Mouse (Mus musculus) heart, embryonic 14.5 days (tissue): ENCODE data around the gene Spata5. TPM values are rescaled to one million over a fixed set of nuclear protein-coding genes. Genes with fewer than 3 reads are reported as not detected.

ENCODE experiments used
- ATAC-seq: fragments of 200-750 bp; cut with Nextera tagmentation; 2 replicates; pipeline ENCODE4 v1.8.0; 2017; ENCODE audit warnings: low read depth, moderate TSS enrichment; ENCODE audit not compliant: insufficient number of reproducible peaks, insufficient read depth, low FRiP score
- H3K27ac ChIP-seq, 2 experiments: fragments of 200-500 bp in 1 of 2; fragments of 300-500 bp in 1 of 2; sonication (generic) in 1 of 2; replicated peaks in 1 of 2; 2 replicates each; pipeline ENCODE4 v1.5.1; 2012 to 2014; ENCODE audit warnings: low read depth in 2 of 2, low read length in 2 of 2, control low read depth in 1 of 2, mild to moderate bottlenecking in 1 of 2, mixed read lengths in 1 of 2; ENCODE audit not compliant: control insufficient read depth in 1 of 2, insufficient read depth in 1 of 2
- H3K27me3 ChIP-seq: fragments of 300-500 bp; sonication (generic); 2 replicates; pipeline ENCODE4 v1.6.1; 2014; ENCODE audit warnings: mild to moderate bottlenecking, low read length, control low read depth; ENCODE audit not compliant: control insufficient read depth, insufficient read depth
- H3K36me3 ChIP-seq: fragments of 300-500 bp; sonication (generic); 2 replicates; pipeline ENCODE4 v1.6.1; 2014; ENCODE audit warnings: mild to moderate bottlenecking, control low read depth, low read length, mixed read lengths; ENCODE audit not compliant: control insufficient read depth, insufficient read depth
- H3K4me1 ChIP-seq, 2 experiments: fragments of 200-500 bp in 1 of 2; fragments of 300-500 bp in 1 of 2; sonication (generic) in 1 of 2; 2 replicates each; pipeline ENCODE4 v1.6.1; 2012 to 2014; ENCODE audit warnings: low read length in 2 of 2, control low read depth in 1 of 2, mixed read lengths in 1 of 2; ENCODE audit not compliant: control insufficient read depth in 2 of 2, insufficient read depth in 2 of 2
- H3K4me2 ChIP-seq: fragments of 300-500 bp; sonication (generic); 2 replicates; pipeline ENCODE4 v1.6.1; 2014; ENCODE audit warnings: mild to moderate bottlenecking, low read length
- H3K4me3 ChIP-seq, 2 experiments: fragments of 200-500 bp in 1 of 2; fragments of 300-500 bp in 1 of 2; sonication (generic) in 1 of 2; 2 replicates each; pipeline ENCODE4 v1.5.1; 2012 to 2014; ENCODE audit warnings: low read length in 2 of 2, mild to moderate bottlenecking in 2 of 2, control low read depth in 1 of 2, low read depth in 1 of 2, moderate library complexity in 1 of 2; ENCODE audit not compliant: control insufficient read depth in 1 of 2, insufficient read depth in 1 of 2
- H3K9ac ChIP-seq: fragments of 300-500 bp; sonication (generic); 2 replicates; pipeline ENCODE4 v1.6.1; 2014; ENCODE audit warnings: mild to moderate bottlenecking, low read length
- H3K9me3 ChIP-seq: fragments of 300-500 bp; sonication (generic); 2 replicates; pipeline ENCODE4 v1.6.1; 2016; ENCODE audit warnings: low read length, control low read depth; ENCODE audit not compliant: control insufficient read depth
- WGBS: fragments of 180-500 bp; shearing (Covaris S2); extraction: QIAGEN DNeasy Blood & Tissue Kit; methylation state at CpG from one replicate; pipeline ENCODE4 v1.1.7; 2014; 5-methylcytosine and 5-hydroxymethylcytosine counted together
- polyA plus RNA-seq: library from polyadenylated mRNA; unstranded; fragments of >200 nt; fragmentation: Nextera tagmentation; extraction: Ambion mirVana; gene quantifications from 2 replicates; pipeline ENCODE4 v1.2.1, GENCODE M21; 2014

The Spata5 gene
- polyA plus RNA-seq, 1 experiment from 2014 or later = 19.7 TPM

DNA sequence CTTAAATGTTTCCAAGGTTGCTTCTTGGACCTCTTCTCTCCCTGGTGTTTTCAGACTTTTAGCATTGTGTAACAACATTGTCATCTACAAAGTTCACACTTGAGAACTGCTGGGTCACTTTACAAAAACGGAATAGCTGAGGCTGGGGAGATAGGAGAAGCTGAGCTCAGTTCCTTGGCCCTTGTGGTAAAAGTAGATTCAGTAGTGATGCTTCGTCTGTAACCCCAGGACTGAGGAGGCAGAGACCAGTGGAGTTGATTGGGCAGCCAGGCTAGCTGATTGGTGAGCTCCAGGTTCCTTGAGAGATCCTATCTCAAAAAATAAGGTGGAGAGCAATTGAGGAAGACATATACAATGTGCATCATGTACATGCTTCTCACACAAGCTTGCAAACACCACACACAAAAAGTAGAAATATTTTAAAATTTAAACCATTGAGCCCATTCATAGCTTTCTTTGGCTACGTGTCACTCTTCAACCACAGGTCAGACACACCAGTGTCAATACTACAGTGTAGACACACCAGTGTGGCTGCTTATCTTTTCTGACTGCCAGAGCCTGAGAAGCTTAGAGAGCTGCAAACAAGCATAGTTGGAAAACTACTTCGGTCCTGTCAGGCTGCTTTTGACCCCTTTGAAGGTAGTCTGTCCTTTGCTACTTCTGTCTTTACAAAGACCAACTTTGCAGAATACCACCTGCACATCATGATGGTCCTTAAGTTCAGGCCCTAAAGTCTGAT lies 138.2 kb downstream of the Spata5 start:
- 39% methylated on average over 4 of the region's 4 CpGs for WGBS
- no peak overlapping the region for H3K4me3 ChIP-seq
- peaks cover 7 to 22% of the 10 kb centered on the region in 2 experiments for H3K4me1 ChIP-seq
- H3K4me2 ChIP-seq = no peak overlapping the region
- H3K27ac ChIP-seq = peak overlapping the region; percentile 49 to 62; a peak in 3 of 4 replicates
- H3K36me3 ChIP-seq = no peaks in the 10 kb centered on the region
- H3K9ac ChIP-seq = no peak overlapping the region
- no peaks in the 10 kb centered on the region for H3K27me3 ChIP-seq
- no peak for ATAC-seq
- H3K9me3 ChIP-seq = no peaks in the 10 kb centered on the region

DNA sequence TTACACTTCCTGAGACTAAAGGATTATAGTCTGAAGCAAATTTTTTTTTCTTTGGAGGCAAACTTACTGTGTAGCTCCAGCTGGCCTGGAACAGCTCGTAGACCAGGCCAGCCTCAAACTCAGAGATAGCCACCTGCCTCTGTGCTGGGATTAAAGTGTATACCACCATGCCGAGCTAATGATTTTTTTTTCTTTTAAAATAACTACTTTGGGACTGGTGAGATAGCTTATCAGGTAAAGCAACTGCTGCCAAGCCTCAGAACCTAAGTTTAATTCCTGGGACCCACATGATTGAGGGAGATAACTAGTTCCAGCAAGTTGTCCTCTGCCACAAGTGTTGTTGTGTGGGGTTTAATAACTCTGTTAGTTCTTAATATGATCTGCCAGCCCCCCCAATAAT lies 139.6 kb downstream of the Spata5 start:
- Histone ChIP-seq H3K36me3 (no peaks in the 10 kb centered on the region), H3K27ac (no peak overlapping the region), H3K9ac (no peak overlapping the region), H3K4me3 (no peak overlapping the region), H3K4me2 (no peak overlapping the region), H3K27me3 (no peaks in the 10 kb centered on the region), H3K4me1 (peaks cover 7 to 22% of the 10 kb centered on the region in 2 experiments), H3K9me3 (no peaks in the 10 kb centered on the region)
- ATAC-seq = no peak
- 57% methylated on average over 2 of the region's 2 CpGs for WGBS

DNA sequence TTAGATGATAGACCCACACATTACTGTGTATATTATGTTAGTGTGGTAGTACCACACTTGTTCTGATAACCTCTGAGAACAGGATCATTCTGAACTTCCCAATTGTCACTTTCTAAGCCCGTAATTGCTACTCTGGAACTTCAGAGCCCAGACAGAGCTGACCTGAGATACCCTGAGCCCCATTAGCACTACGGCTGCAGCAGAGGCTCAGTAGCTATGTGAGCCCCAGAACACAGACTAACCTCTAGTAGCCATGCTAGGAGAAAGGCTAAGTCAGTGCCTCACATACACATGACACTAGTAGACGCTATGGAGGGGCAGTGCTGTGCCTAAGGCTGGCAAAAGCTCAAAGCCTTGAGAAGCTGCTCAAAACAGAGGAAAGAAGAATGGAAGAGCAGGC lies 141.8 kb downstream of the Spata5 start:
- Histone ChIP-seq H3K9me3 (no peaks in the 10 kb centered on the region), H3K27me3 (no peaks in the 10 kb centered on the region), H3K4me2 (no peak overlapping the region), H3K4me1 (peaks cover 4 to 17% of the 10 kb centered on the region in 2 experiments), H3K27ac (no peak overlapping the region), H3K36me3 (no peaks in the 10 kb centered on the region), H3K4me3 (no peak overlapping the region), H3K9ac (no peak overlapping the region)
- ATAC-seq = no peak
- 84% methylated on average over 3 of the region's 3 CpGs for WGBS

DNA sequence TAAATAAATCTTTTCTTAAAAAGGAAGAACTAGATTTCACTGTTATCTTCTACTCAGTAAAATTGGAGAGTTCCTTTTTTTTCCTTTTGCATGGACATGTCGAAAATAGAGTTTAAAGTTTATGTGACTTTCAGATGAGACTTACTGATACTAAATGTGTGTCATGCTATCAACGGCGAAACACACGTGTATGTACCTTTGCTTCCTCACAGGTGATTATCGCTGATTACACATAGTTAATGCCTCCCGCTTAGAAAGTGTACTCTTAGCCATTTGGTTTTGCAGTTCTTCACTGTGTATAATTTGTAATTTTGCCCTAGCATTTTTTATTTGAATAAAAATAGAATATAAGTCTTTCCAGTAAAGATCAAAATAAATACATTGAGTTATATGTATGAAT lies 146.4 kb downstream of the Spata5 start:
- Histone ChIP-seq H3K4me2 (no peak overlapping the region), H3K9ac (no peak overlapping the region), H3K4me1 (no peaks in the 10 kb centered on the region), H3K36me3 (no peaks in the 10 kb centered on the region), H3K9me3 (no peaks in the 10 kb centered on the region), H3K4me3 (no peak overlapping the region), H3K27me3 (no peaks in the 10 kb centered on the region), H3K27ac (no peak overlapping the region)
- WGBS = 90% methylated on average over 6 of the region's 6 CpGs
- no peak for ATAC-seq

DNA sequence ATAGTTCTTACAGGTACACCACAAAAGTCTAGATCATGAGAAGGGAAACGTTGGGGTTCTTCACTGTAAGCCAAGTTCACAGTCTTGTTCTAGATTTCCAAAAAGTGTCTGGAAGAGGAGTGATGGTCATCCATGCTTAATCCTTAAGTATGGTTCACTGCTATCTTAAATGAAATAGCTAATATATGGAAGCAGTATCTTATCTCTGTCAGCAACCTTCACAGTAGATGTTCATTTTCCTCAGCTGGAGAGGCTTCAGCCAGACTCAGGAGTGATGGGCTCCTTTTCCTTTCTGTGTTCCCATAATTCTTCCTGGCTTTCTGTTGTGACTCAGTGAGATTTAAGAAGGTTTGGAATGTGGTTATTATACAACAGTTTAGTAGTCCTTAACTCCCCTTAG lies 147.8 kb downstream of the Spata5 start:
- Histone ChIP-seq H3K4me1 (no peaks in the 10 kb centered on the region), H3K9me3 (no peaks in the 10 kb centered on the region), H3K27ac (no peak overlapping the region), H3K27me3 (no peaks in the 10 kb centered on the region), H3K4me3 (no peak overlapping the region), H3K4me2 (no peak overlapping the region), H3K9ac (no peak overlapping the region), H3K36me3 (no peaks in the 10 kb centered on the region)
- no peak for ATAC-seq
- WGBS = 90% methylated on average over 1 of the region's 1 CpGs

DNA sequence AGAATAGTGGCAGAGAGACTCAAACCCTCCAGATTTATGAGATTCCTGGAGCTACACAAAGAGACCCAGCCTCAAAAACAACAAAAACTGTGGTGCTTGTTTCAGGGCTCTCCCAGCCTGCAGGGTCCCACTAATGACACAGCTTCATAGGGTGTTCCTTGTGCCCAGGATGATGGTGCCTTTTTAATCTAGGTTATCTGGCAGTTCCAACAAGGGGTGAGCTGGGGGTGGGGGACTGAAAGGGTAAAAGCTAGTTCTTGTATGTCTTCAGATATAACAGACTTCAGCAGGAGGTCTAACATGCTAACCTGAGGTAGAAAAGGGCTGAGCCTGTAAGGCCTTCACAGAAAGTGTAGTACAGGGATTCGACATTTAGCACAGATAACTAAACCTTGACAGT lies 149.1 kb downstream of the Spata5 start:
- no peak overlapping the region for H3K4me3 ChIP-seq
- no peaks in the 10 kb centered on the region for H3K9me3 ChIP-seq
- H3K27me3 ChIP-seq = no peaks in the 10 kb centered on the region
- no peaks in the 10 kb centered on the region for H3K36me3 ChIP-seq
- no peak for ATAC-seq
- no peak overlapping the region for H3K27ac ChIP-seq
- 79% methylated on average over 1 of the region's 1 CpGs for WGBS
- no peak overlapping the region for H3K4me2 ChIP-seq
- H3K4me1 ChIP-seq = no peaks in the 10 kb centered on the region
- H3K9ac ChIP-seq = no peak overlapping the region

DNA sequence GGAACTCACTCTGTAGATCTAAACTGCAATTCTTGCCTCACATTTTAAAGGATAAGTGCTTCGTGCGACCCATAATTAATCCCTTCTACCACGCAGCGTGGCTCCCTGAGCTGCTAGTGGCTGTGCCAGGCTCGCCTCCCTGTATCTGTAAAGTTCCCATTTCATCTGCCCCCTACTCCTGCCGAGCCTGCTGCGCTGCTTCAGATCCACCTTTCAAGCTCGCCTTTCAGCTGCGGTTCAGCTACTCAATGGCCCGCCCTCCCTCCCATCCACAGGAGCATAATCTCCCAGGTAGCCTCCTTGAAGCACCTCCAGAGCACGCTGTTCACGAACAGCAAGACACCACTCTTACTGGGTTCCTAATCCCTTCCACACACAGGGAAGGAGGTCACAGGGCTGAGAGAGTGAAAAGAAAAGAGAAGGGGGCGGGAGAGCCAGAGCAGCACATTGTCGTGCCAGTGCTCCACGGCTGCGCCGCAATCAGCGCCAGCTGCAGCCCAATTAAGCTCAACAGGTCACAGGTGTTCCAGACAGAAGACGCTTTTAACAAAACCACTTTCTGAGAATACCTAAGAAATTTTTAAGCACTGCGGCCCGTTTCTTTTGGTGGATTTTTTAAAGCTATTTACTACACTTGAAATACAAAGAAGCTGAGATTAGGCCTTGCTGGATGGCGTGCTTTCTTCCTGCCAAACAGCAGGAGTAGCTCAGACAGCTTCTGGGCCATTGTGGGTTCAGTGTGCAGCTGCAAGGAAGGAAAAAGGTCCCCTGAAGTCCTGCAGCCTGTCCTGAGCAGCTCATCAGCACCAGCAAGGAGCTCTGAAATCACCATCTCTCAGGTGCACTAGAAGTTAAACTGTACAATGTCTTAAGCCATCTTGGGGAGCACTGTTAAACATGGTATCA lies 150.2 kb downstream of the Spata5 start:
- Histone ChIP-seq H3K4me2 (no peak overlapping the region), H3K27ac (no peak overlapping the region)
- ATAC-seq = no peak

More for the DNA sequence above, 150.2 kb downstream of the Spata5 start:
- Histone ChIP-seq H3K27me3 (no peaks in the 10 kb centered on the region), H3K36me3 (no peaks in the 10 kb centered on the region), H3K4me3 (no peak overlapping the region), H3K9ac (no peak overlapping the region), H3K4me1 (no peaks in the 10 kb centered on the region), H3K9me3 (no peaks in the 10 kb centered on the region)
- WGBS = 69% methylated on average over 22 of the region's 22 CpGs
